Mouse (Mus musculus): Measurements from ENCODE around the gene Gm20696. TPM values are rescaled to one million over a fixed set of nuclear protein-coding genes. Genes with fewer than 3 reads are reported as not detected.

Gene Gm20696
- polyA plus RNA-seq, 1 experiment from 2014 or later: 3.6 TPM

DNA sequence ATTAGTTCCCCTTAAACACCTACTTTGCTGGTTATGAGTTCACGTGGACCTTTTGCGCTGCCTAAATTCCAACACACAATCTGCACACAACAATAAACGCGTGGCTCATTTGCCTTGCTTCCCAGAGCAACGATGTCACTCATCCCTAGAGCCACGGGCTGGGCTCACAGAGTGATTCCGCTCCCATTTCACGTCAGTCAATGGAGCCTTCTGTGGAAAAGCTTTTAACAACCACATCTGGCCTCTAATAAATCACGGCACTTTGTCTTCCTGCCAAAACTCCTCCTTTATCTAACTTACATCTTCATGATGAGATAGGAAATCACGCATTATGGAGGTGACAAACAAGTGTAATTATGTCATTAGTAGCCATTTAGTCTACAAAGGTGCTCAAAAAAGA, 318.8 kb downstream of the Gm20696 start:
- Histone ChIP-seq H3K4me3 (replicated peaks) (no peak overlapping the region), H3K9ac (replicated peaks) (no peak overlapping the region), H3K4me2 (replicated peaks) (no peak overlapping the region), H3K36me3 (no peaks in the 10 kb centered on the region), H3K27me3 (no peaks in the 10 kb centered on the region), H3K4me1 (replicated peaks) (0 out of 2 replicates have a peak, but pooled peaks cover 2% of the 10 kb centered on the region), H3K9me3 (no peaks in the 10 kb centered on the region), H3K27ac (no peak overlapping the region)
- ATAC-seq: no peak
- 60% methylated on average over 10 of the region's 10 CpGs for WGBS

GRCm38 (mm10) chr6:99344966-99345365, 321.6 kb downstream of the Gm20696 start:
- H3K4me3 ChIP-seq (replicated peaks): no peak overlapping the region

GRCm38 (mm10) chr6:99344357-99344756, 322.2 kb downstream of the Gm20696 start:
- Histone ChIP-seq H3K4me2 (replicated peaks) (no peak overlapping the region), H3K27me3 (no peaks in the 10 kb centered on the region), H3K9ac (replicated peaks) (no peak overlapping the region), H3K4me1 (replicated peaks) (peaks cover 6% of the 10 kb centered on the region; the same call in 1 of the 2 replicates), H3K9me3 (no peaks in the 10 kb centered on the region), H3K27ac (no peak overlapping the region), H3K4me3 (replicated peaks) (no peak overlapping the region), H3K36me3 (no peaks in the 10 kb centered on the region)
- ATAC-seq: no peak
- whole genome bisulfite sequencing: 93% methylated on average over 3 of the region's 3 CpGs

More at GRCm38 (mm10) chr6:99344966-99345365, 321.6 kb downstream of the Gm20696 start:
- Histone ChIP-seq H3K9me3 (no peaks in the 10 kb centered on the region), H3K9ac (replicated peaks) (no peak overlapping the region), H3K4me2 (replicated peaks) (no peak overlapping the region), H3K27me3 (no peaks in the 10 kb centered on the region), H3K4me1 (replicated peaks) (0 out of 2 replicates have a peak, but pooled peaks cover 2% of the 10 kb centered on the region), H3K36me3 (no peaks in the 10 kb centered on the region), H3K27ac (no peak overlapping the region)
- ATAC-seq: no peak
- WGBS: 94% methylated on average over 7 of the region's 7 CpGs

DNA sequence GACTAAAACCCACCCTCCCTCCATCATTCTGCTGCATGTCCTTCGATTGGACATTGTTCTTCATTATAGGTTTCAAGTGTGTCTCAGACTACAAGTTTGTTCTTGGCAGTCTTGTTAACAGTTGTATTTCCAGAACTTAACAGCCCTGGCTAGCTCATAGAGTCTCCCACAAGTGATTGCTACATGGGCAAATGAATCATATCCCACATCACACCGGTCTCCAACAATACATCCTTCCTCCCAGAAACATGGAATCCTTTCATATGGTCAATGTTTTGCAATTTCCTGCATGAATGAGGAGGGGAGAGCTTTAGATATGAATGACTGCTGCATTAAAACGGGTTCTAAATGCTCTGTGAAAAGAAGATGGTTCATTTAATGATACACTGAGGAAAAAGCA, 322.8 kb downstream of the Gm20696 start:
- no peak overlapping the region for H3K9ac ChIP-seq (replicated peaks)
- no peak for ATAC-seq
- no peaks in the 10 kb centered on the region for H3K27me3 ChIP-seq
- H3K4me2 ChIP-seq (replicated peaks): no peak overlapping the region
- no peak overlapping the region for H3K4me3 ChIP-seq (replicated peaks)
- H3K4me1 ChIP-seq (replicated peaks): peaks cover 10% of the 10 kb centered on the region; the same call in 1 of the 2 replicates
- H3K27ac ChIP-seq: no peak overlapping the region
- no peaks in the 10 kb centered on the region for H3K36me3 ChIP-seq
- 91% methylated on average over 3 of the region's 3 CpGs for WGBS
- H3K9me3 ChIP-seq: no peaks in the 10 kb centered on the region

- no peak overlapping the region for H3K9ac ChIP-seq (replicated peaks)
- ATAC-seq: no peak
- no peak overlapping the region for H3K4me3 ChIP-seq (replicated peaks)
- no peak overlapping the region for H3K4me2 ChIP-seq (replicated peaks)
- H3K27me3 ChIP-seq: no peaks in the 10 kb centered on the region
- H3K4me1 ChIP-seq (replicated peaks): peaks cover 11% of the 10 kb centered on the region; the same call in 1 of the 2 replicates
- 93% methylated on average over 3 of the region's 3 CpGs for WGBS
- no peaks in the 10 kb centered on the region for H3K36me3 ChIP-seq
- H3K27ac ChIP-seq: no peak overlapping the region
- no peaks in the 10 kb centered on the region for H3K9me3 ChIP-seq
Measured at GRCm38 (mm10) chr6:99342416-99342815, 324.2 kb downstream of the Gm20696 start.

DNA sequence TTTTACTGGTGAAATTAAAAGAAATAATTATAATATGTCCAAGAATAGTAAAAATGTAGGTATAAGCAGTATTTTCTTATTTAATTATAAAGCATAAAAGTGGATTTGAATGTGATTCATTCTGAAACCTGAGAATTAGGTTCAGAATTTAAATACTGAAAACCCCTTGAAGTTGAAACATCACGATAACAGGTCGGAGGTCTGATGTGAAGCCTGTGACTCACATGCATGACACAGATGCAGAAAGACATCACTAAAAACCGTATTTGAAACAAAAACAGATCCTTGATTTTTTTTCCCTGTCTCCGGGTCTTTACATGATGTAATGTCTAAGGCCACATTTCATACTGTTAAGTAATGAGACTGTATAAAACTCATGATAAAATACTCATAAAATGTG, 325.7 kb downstream of the Gm20696 start:
- Histone ChIP-seq H3K27ac (no peak overlapping the region), H3K9ac (replicated peaks) (no peak overlapping the region), H3K4me1 (replicated peaks) (peaks cover 11% of the 10 kb centered on the region; the same call in 1 of the 2 replicates), H3K4me3 (replicated peaks) (no peak overlapping the region), H3K36me3 (no peaks in the 10 kb centered on the region), H3K4me2 (replicated peaks) (no peak overlapping the region), H3K9me3 (no peaks in the 10 kb centered on the region), H3K27me3 (no peaks in the 10 kb centered on the region)
- ATAC-seq: no peak
- 88% methylated on average over 4 of the region's 4 CpGs for WGBS

DNA sequence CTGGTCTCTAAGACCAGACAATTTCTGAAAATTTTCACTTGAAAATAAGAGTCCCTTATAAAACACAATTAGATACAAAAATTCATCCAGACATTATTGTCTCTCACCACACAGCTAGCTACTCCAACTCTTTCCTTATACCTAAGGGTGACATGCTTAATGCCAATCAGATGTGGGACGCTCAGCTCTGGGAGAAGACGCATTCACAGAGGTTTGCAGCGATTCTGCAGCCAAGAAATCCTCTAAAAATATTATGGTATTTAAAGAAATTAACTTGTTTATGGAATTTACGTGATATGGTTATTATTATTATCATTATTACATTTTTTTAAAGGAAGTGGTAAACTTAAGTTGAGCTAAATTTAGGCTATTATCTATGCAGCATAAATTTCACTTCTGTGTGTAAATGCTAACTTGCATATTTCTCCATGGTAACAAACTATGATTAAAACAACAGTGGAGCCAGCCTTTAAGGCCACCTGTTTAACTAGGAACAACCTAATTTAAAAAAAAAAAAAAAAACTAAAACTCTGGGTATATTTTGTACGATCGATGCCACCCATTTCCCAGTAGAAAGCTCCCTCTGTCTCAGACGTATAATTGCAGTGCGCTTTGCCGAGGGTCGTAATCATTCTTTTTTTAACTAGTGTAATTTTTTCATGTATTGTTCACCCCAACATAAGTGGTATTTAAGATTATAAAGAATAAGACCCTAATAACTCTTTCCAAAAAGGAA, 326.4 kb downstream of the Gm20696 start:
- Histone ChIP-seq H3K9ac (replicated peaks) (no peak overlapping the region), H3K4me1 (replicated peaks) (peaks cover 15% of the 10 kb centered on the region; the same call in 1 of the 2 replicates), H3K27ac (no peak overlapping the region), H3K4me2 (replicated peaks) (no peak overlapping the region), H3K9me3 (no peaks in the 10 kb centered on the region), H3K36me3 (no peaks in the 10 kb centered on the region), H3K27me3 (no peaks in the 10 kb centered on the region), H3K4me3 (replicated peaks) (no peak overlapping the region)
- no peak for ATAC-seq
- 82% methylated on average over 10 of the region's 10 CpGs for WGBS

DNA sequence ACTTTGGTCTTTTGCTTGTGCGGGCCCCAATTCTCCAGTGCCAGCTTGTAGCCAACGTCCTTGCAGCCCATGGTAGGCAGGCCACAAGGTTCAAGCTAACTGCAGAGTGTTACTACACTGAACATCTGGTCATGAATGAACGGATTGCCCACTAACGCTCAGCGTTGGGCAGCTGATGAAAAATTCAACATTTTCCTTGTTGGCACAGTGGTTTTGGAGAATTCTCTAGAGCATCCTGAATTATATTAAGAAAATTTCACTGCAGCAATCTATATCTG, 327.3 kb downstream of the Gm20696 start:
- H3K27me3 ChIP-seq: no peaks in the 10 kb centered on the region
- WGBS: 55% methylated on average over 5 of the region's 5 CpGs
- no peak for ATAC-seq

DNA sequence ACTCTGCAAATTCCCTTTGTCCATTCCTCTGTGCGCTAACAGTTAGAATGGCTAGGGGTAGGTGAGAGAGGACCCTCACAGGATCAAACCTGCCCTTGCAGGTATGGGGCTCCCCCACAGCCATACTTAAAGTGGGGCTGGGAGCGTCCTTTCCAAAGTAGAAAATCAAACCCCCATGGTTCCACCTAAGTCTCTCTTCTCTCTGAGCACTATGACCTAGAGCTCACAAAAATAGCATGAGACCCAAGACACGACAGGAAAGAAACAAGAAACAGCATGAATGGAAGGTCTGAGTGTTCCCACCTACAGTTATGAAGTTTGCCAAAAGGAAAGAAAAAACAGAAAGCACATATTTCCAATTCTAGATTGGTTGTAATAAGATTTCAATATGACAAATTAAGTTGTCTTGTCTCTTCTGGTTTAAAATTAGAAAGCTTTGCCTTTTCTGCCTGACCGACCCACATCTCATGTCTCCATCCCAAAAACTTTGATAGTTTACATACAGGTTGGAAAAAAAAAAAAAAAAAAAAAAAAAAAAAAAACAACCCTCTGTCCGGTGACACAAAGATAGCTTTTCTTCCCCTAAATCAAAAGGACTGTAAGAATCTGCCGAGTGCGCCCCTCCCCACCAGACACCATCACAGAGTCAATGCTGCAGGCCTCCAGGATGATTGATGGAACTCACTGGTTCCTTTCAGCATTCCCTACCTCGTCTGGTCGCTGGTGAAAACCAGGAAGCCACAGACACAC, 327.8 kb downstream of the Gm20696 start:
- WGBS: 64% methylated on average over 9 of the region's 9 CpGs
- H3K9ac ChIP-seq (replicated peaks): no peak overlapping the region
- no peaks in the 10 kb centered on the region for H3K36me3 ChIP-seq
- no peak overlapping the region for H3K27ac ChIP-seq
- H3K4me2 ChIP-seq (replicated peaks): no peak overlapping the region
- H3K4me1 ChIP-seq (replicated peaks): peaks cover 15% of the 10 kb centered on the region; the same call in 1 of the 2 replicates
- H3K4me3 ChIP-seq (replicated peaks): no peak overlapping the region
- no peaks in the 10 kb centered on the region for H3K27me3 ChIP-seq
- no peaks in the 10 kb centered on the region for H3K9me3 ChIP-seq
- ATAC-seq: no peak

More for the DNA sequence above, 327.3 kb downstream of the Gm20696 start:
- Histone ChIP-seq H3K9me3 (no peaks in the 10 kb centered on the region), H3K36me3 (no peaks in the 10 kb centered on the region), H3K27ac (no peak overlapping the region), H3K9ac (replicated peaks) (no peak overlapping the region), H3K4me3 (replicated peaks) (no peak overlapping the region), H3K4me2 (replicated peaks) (no peak overlapping the region), H3K4me1 (replicated peaks) (peaks cover 15% of the 10 kb centered on the region; the same call in 1 of the 2 replicates)

- WGBS: 64% methylated on average over 3 of the region's 3 CpGs
- no peaks in the 10 kb centered on the region for H3K36me3 ChIP-seq
- no peak overlapping the region for H3K9ac ChIP-seq (replicated peaks)
- ATAC-seq: no peak
- H3K4me2 ChIP-seq (replicated peaks): no peak overlapping the region
- H3K4me3 ChIP-seq (replicated peaks): no peak overlapping the region
- no peaks in the 10 kb centered on the region for H3K27me3 ChIP-seq
- no peak overlapping the region for H3K27ac ChIP-seq
- H3K4me1 ChIP-seq (replicated peaks): peaks cover 15% of the 10 kb centered on the region; the same call in 1 of the 2 replicates
- H3K9me3 ChIP-seq: no peaks in the 10 kb centered on the region
Measured at GRCm38 (mm10) chr6:99338174-99338573, 328.4 kb downstream of the Gm20696 start.

DNA sequence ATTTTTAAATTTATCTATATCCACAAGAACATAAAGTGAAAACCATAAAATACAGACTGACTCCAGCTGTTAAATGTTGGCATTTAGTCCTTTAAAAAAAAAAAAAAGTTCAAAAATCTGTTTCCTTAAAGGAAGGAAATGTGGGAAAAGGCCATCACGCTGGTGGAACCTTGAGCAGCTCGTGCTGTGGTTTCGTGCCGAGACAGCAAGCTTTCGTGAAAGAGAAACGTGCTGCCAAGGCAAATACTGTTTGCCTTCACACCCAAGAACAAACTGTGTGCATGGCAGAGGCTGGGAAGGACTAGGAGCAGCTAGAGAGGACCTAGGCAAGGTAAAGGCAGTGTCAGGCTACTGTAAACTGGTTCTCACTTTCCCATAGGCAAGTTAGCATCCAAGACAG, 329.0 kb downstream of the Gm20696 start:
- H3K4me2 ChIP-seq (replicated peaks): no peak overlapping the region
- H3K36me3 ChIP-seq: no peaks in the 10 kb centered on the region
- peaks cover 15% of the 10 kb centered on the region; the same call in 1 of the 2 replicates for H3K4me1 ChIP-seq (replicated peaks)
- no peak overlapping the region for H3K4me3 ChIP-seq (replicated peaks)
- 77% methylated on average over 6 of the region's 6 CpGs for WGBS
- no peaks in the 10 kb centered on the region for H3K27me3 ChIP-seq
- no peak for ATAC-seq
- H3K9ac ChIP-seq (replicated peaks): no peak overlapping the region
- H3K9me3 ChIP-seq: no peaks in the 10 kb centered on the region
- H3K27ac ChIP-seq: no peak overlapping the region

GRCm38 (mm10) chr6:99336191-99336590, 330.4 kb downstream of the Gm20696 start:
- Histone ChIP-seq H3K27ac (no peak overlapping the region), H3K9ac (replicated peaks) (no peak overlapping the region), H3K27me3 (no peaks in the 10 kb centered on the region), H3K36me3 (no peaks in the 10 kb centered on the region), H3K4me2 (replicated peaks) (no peak overlapping the region), H3K4me3 (replicated peaks) (no peak overlapping the region), H3K9me3 (no peaks in the 10 kb centered on the region), H3K4me1 (replicated peaks) (peaks cover 15% of the 10 kb centered on the region; the same call in 1 of the 2 replicates)
- WGBS: 60% methylated on average over 5 of the region's 5 CpGs
- ATAC-seq: no peak
